Mouse (Mus musculus) C2C12 (cell line): ENCODE measurements around the gene Tada1.

Source experiments
- CEBPB ChIP-seq: IDR thresholded peaks from one replicate; pipeline ENCODE4 v1.6.1; 2011; ENCODE audit warnings: low read depth, mild to moderate bottlenecking, control low read depth, moderate library complexity
- CTCF ChIP-seq: IDR thresholded peaks from one replicate; pipeline ENCODE4 v1.5.1; 2011; ENCODE audit not compliant: control insufficient read depth, insufficient read depth, insufficient read length
- FOSL1 ChIP-seq: IDR thresholded peaks from one replicate; pipeline ENCODE4 v1.8.0; 2011; ENCODE audit warnings: mild to moderate bottlenecking, low read length; ENCODE audit not compliant: poor library complexity, insufficient read depth, severe bottlenecking
- MAX ChIP-seq: IDR thresholded peaks from one replicate; pipeline ENCODE4 v1.6.1; 2011; ENCODE audit warnings: mild to moderate bottlenecking, control low read depth
- MYOD1 ChIP-seq: IDR thresholded peaks from one replicate; pipeline ENCODE4 v1.6.1; 2011; ENCODE audit warnings: low read depth; ENCODE audit not compliant: control insufficient read depth, insufficient read length
- USF1 ChIP-seq: IDR thresholded peaks from one replicate; pipeline ENCODE4 v1.6.1; 2011; ENCODE audit warnings: low read depth, mild to moderate bottlenecking, control low read depth, moderate library complexity

- TF ChIP-seq CTCF (no peak), CEBPB (no peak), FOSL1 (no peak), MAX (no peak), USF1 (no peak), MYOD1 (no peak)
These were observed 375 bp upstream of the Tada1 start for GRCm38 (mm10) chr1:166378431-166379012.
